Mouse (Mus musculus): ENCODE measurements around the gene Serpina3g. TPM values are rescaled to one million over a fixed set of nuclear protein-coding genes. Genes with fewer than 3 reads are reported as not detected.

Gene Serpina3g
- 2.3 and 3.4 TPM in 2 replicates for polyA plus RNA-seq (2015; fragmentation: Nextera tagmentation; extraction: Ambion mirVana)

GRCm38 (mm10) chr12:104235915-104236314 lies at the start of gene Serpina3g:
Serpina3g (plus strand) TSS chr12:104236245.

GRCm38 (mm10) chr12:104214445-104214753 lies 21.6 kb upstream of the Serpina3g start, which contains the start of gene Serpina3f:
Serpina3f (plus strand) TSS chr12:104214544.

GRCm38 (mm10) chr12:104262863-104263262 lies 26.8 kb downstream of the Serpina3g start, which contains the start of gene Serpina3i:
Serpina3i (plus strand) TSS chr12:104263122.

Other genes with a start within 250 kb of the Serpina3g start
- 0.09 TPM in 1 of 2 replicates, not detected in the other for gene Serpina11, start 246.3 kb upstream of the Serpina3g start, polyA plus RNA-seq (2015; fragmentation: Nextera tagmentation; extraction: Ambion mirVana)
- gene Serpina9, start 222.5 kb upstream of the Serpina3g start, polyA plus RNA-seq (2015; fragmentation: Nextera tagmentation; extraction: Ambion mirVana), result 0.60 TPM in 1 of 2 replicates, not detected in the other
- gene Serpina12, start 191.8 kb upstream of the Serpina3g start, polyA plus RNA-seq (2015; fragmentation: Nextera tagmentation; extraction: Ambion mirVana), result 3.1 TPM in 1 of 2 replicates, not detected in the other
- gene Serpina5, start 135.1 kb upstream of the Serpina3g start, polyA plus RNA-seq (2015; fragmentation: Nextera tagmentation; extraction: Ambion mirVana), result not detected in 2 replicates
- not detected in 2 replicates for gene Serpina3a, start 123.5 kb upstream of the Serpina3g start, polyA plus RNA-seq (2015; fragmentation: Nextera tagmentation; extraction: Ambion mirVana)
- gene Serpina3b, start 108.2 kb upstream of the Serpina3g start, polyA plus RNA-seq (2015; fragmentation: Nextera tagmentation; extraction: Ambion mirVana), result 0.06 TPM in 1 of 2 replicates, not detected in the other
- 0.88 and 10.0 TPM in 2 replicates for gene Serpina3c, start 82.4 kb upstream of the Serpina3g start, polyA plus RNA-seq (2015; fragmentation: Nextera tagmentation; extraction: Ambion mirVana)
- gene Serpina3f, start 21.7 kb upstream of the Serpina3g start, polyA plus RNA-seq (2015; fragmentation: Nextera tagmentation; extraction: Ambion mirVana), result 0.10 and 0.26 TPM in 2 replicates
- 0.07 and 0.14 TPM in 2 replicates for gene Serpina3i, start 26.9 kb downstream of the Serpina3g start, polyA plus RNA-seq (2015; fragmentation: Nextera tagmentation; extraction: Ambion mirVana)
- 0.10 TPM in 1 of 2 replicates, not detected in the other for gene Serpina3j, start 78.3 kb downstream of the Serpina3g start, polyA plus RNA-seq (2015; fragmentation: Nextera tagmentation; extraction: Ambion mirVana)
- gene Serpina3k, start 102.2 kb downstream of the Serpina3g start, polyA plus RNA-seq (2015; fragmentation: Nextera tagmentation; extraction: Ambion mirVana), result 0.22 TPM in 2 replicates
- 0.18 TPM in 1 of 2 replicates, not detected in the other for gene Serpina3m, start 102.2 kb downstream of the Serpina3g start, polyA plus RNA-seq (2015; fragmentation: Nextera tagmentation; extraction: Ambion mirVana)
- gene Serpina3n, start 170.5 kb downstream of the Serpina3g start, polyA plus RNA-seq (2015; fragmentation: Nextera tagmentation; extraction: Ambion mirVana), result 0.27 and 0.58 TPM in 2 replicates
- gene Gsc, start 237.1 kb downstream of the Serpina3g start, polyA plus RNA-seq (2015; fragmentation: Nextera tagmentation; extraction: Ambion mirVana), result 1.7 and 1.9 TPM in 2 replicates